10 mouse cellular contexts compared by ENCODE assay signal in the genomic region with DNA sequence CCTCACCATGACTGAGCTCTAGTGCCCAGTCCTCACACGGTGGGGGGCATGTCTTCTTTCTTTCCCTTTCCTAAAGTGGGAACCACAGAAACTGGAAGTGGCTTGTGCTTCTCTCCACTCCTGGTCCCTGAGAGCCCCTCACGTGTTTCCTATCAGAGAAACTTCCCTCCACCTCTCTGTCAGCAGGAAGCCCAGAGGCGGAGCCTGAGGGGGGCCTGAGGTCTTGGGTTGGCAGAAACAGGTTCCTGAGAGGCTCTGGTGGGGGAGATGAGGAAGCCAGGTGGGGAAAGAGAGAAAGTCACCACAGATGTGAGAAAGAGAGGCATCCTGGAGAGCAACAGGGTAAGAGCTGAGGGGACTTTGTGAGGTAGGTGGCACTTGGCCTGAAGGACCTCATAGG. TPM values are rescaled to one million over a fixed set of nuclear protein-coding genes. Genes with fewer than 3 reads are reported as not detected.
A peak's percentile ranks its signal among the peaks of the same experiment; 100 is the strongest.
DNase-seq lines count a peak whose midpoint lies in the region; ATAC-seq lines count a peak whose summit lies in the region.
"Had no signal": no experiment of that assay in that cellular context is flagged by ENCODE, and none has a peak within 500 bp of the region (broad histone marks: within the 10 kb centered on the region; RNA-seq: fewer than 3 reads in every experiment).

No protein-coding gene starts in this region.

- peak; percentile 95 for DNase-seq in heart, adult 11 months
- no peak for DNase-seq in heart, adult 8-10 months (ENCODE audit: low spot score)
- DNase-seq in CD4-positive, CD25-positive, alpha-beta regulatory T cell, adult 2 months (ENCODE audit: low read depth, low spot score), result peak; percentile 41
- DNase-seq in thymus, adult 18-20 months, result peak; percentile 60 to 73
- no peak for DNase-seq in embryo, embryonic 10.5 days (ENCODE audit: low spot score)
- DNase-seq in cerebellum, adult 11 months, result no peak
- DNase-seq in neural tube, embryonic 10.5 days (ENCODE audit: extremely low spot score, low spot score), result no peak
- DNase-seq: kidney, postnatal 14 days had no signal

- peak; percentile 80 to 87 for ATAC-seq in hematopoietic stem cell, adult 5-6 weeks (replicated peaks in 1 of 2; ENCODE audit: insufficient read depth in 1 of 2, low FRiP score in 2 of 2, low TSS enrichment in 1 of 2, low read depth in 1 of 2, poor library complexity in 2 of 2, severe bottlenecking in 2 of 2)
- ATAC-seq: Patski had no signal

RNA-seq across cellular contexts. Expression of gene Ncoa3, which starts 42.7 kb away (rescaled TPM):
- 10 to 100 TPM; 24.3 to 30.2 (median 28.7) TPM for total RNA-seq in heart, adult 8-10 months (2022)
- 31.0 and 35.7 TPM in 2 replicates for total RNA-seq in hematopoietic stem cell, adult 5-6 weeks (2017)

RNA-seq across cellular contexts. Expression of gene Zmynd8, which starts 50.9 kb away (rescaled TPM):
- 10 to 100 TPM; 35.5 to 60.5 (median 45.4) TPM for total RNA-seq in heart, adult 8-10 months (2022)
- total RNA-seq in hematopoietic stem cell, adult 5-6 weeks (2017), result 44.5 and 53.2 TPM in 2 replicates

Comparison
In these comparisons a context has a peak if more than half of its experiments do, and no peak if none do; other contexts are left out.
1. DNase-seq: peak in heart, adult 11 months (single experiment), CD4-positive, CD25-positive, alpha-beta regulatory T cell, adult 2 months (single experiment) and thymus, adult 18-20 months (2 of 2); none in heart, adult 8-10 months (single experiment), embryo, embryonic 10.5 days (single experiment), cerebellum, adult 11 months (single experiment) and neural tube, embryonic 10.5 days (single experiment).